Mouse (Mus musculus) erythroid progenitor cell, adult 5-6 weeks (primary cell): Measurements from ENCODE around the gene Macrod1. TPM values are rescaled to one million over a fixed set of nuclear protein-coding genes. Genes with fewer than 3 reads are reported as not detected.
"Not testable (repeated sequence)": the region's sequence is repeated elsewhere in the genome, so short reads cannot be mapped to it uniquely, and the experiment has no call there.

ENCODE experiments used
- ATAC-seq: replicated peaks from 2 replicates; pipeline ENCODE4 v1.8.0; 2016; ENCODE audit warnings: moderate number of reproducible peaks, mild to moderate bottlenecking, moderate TSS enrichment, inconsistent platforms; ENCODE audit not compliant: poor library complexity, low FRiP score, severe bottlenecking
- total RNA-seq, 2 experiments: library from RNA; stranded (forward) in 1 of 2; stranded (reverse) in 1 of 2; fragments of 150-400 nt in 1 of 2; fragments of 186-747, 209-891 nt in 1 of 2; gene quantifications; 2 replicates each; pipeline versions ENCODE4 v1.2.3 to v1.2.4; 2015 to 2017; ENCODE audit warnings: low replicate concordance in 2 of 2

The Macrod1 gene
- total RNA-seq (2015; ENCODE audit: low replicate concordance) (not detected in 2 replicates), total RNA-seq (2017; ENCODE audit: low replicate concordance) (0.53 and 1.2 TPM in 2 replicates)

DNA sequence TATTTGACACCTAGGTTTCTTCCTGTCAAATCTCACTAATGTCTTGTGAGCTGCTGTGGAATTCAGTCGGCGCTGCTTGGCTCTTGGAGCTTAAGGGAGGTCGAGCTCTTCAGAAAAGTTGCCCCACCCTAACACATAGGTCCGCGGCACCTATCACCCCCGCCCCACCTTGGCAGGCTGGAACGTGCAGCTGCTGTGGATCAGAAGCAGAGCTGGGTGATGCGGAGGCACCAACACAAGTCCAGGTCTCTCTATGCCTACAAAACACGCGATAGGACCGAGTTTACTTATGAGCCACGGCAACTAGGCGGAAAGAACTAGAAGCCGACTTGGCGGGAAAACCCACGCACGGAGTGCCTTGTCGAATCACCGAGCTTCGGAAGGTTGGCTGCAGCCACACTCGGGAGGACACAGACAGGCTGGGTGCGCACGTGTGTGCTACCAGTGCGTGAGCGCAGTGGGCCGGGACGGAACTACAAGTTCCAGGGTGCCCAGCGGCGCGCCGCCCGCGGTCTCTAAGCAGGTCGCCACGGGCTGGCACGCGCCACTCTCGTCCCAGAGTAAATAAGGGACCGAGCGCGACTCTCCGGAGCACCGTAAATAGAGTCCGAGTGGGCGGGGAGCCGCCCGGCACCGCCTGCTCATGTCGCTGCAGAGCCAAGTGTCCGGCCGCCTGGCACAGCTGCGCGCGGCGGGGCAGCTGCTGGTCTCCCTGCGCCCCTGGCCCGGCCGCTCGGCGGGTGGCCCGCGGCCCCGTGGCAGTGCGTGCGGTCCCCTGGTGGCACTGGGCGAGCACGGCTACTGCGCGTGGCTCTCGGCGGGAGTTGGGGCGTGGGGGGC is at the start of gene Macrod1:
Gene Macrod1 (plus strand): TSS at position 563 of the 840 bp plus-strand sequence.
- peak; percentile 71 for ATAC-seq

GRCm38 (mm10) chr19:7006892-7007593 is 49.6 kb upstream of the Macrod1 start:
- ATAC-seq: no peak

DNA sequence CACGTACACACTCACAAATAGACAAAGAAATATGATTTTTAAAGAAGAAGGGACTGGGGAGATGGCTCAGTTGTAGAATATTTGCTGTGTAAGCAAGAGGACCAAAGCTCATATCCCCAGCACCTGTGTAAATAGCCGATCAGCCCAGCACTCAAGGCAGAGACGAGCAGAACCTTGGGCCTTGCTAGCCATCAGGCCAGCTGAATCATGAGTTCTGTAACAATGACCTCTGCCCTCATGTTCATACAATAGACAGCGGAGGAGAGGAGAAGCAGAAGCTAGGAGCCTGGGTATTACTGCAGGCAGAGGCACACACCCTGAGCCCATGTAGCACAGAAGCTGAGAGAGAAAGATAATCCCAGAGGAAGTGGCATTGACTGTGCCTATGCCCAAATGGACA is 44.2 kb upstream of the Macrod1 start:
- no peak for ATAC-seq

- ATAC-seq: no peak
Observed at GRCm38 (mm10) chr19:7013984-7014383, 42.6 kb upstream of the Macrod1 start.

DNA sequence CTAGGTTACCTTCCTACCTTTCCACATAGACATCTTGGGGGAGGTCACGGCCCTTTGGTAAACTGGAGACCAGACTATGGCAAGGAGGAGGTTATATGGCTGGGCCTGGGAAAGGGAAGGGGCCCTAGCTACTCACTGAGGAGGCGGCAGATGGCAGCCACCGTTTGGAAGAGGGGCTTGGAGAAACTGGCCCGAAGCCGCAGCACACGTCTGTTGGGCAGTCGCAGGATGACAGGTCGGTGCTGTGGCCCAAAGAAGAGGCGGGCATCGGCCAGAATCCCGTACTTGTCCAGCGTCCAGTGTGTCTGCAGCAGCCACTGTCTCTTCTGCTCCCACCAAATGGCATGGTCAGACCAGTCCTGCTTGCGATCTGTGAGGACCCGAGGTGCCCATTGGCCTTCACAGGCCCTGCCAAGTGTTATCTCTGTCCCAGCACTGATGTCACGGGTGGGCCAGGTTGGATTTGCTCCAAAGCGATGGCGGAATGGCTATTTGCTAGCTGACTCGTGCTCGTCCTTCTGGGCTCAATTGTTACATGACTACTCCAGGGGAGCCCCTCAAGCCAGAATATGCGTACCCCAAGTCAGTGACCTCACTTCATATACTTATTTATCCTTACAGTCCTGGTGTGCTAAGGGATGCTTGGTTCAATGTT is 42.0 kb upstream of the Macrod1 start:
- ATAC-seq: no peak

DNA sequence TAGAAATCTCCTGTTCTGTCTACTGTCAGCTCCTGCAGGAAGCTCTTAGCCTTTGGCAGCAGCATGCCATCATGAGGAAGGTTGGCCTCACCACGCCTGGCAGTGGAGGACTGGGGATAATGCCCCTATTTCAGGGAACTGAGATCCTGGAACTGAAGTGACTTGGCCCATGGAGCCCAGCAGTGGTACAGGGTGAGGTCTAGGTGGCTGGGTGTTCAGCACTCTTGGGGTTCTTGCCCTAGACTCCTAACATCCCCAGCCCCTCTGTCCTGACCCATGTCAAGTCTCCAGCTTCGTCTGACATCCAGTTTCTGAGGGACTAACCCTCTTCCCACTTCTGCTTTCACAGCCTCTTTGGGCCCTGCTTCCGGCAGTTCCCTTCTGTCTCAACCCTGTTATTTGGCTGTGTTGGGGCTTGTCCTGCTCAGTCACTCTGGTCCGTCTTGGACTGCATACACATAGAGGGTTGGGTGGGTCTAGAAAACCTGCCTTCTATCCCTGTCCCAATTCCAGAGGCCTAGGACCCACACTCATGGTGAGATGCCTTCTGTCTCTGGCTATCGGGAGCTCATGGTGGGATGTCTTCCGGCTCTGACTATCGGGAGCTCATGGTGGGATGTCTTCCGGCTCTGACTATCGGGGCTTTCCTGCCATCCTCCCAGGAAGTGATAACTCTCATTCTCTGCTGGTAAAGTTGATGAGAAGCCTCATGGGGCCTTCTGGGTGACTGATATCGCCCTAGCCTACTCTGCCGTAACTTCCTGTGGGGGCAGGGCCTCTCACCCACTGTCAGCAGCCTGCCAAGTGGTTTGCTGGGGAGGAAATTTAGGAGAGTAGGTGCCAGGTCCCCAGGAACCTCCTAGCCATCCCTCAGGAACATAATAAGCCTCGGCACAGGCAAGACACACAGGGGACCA is 38.8 kb upstream of the Macrod1 start:
- ATAC-seq: peak; percentile 84

GRCm38 (mm10) chr19:7018546-7018945 is 38.1 kb upstream of the Macrod1 start:
- peak; percentile 26 for ATAC-seq

GRCm38 (mm10) chr19:7019191-7019590 is 37.4 kb upstream of the Macrod1 start, which contains the start of gene Fermt3:
Gene Fermt3, minus strand, starts transcription at chr19:7019469.
- ATAC-seq: peak; percentile 83

DNA sequence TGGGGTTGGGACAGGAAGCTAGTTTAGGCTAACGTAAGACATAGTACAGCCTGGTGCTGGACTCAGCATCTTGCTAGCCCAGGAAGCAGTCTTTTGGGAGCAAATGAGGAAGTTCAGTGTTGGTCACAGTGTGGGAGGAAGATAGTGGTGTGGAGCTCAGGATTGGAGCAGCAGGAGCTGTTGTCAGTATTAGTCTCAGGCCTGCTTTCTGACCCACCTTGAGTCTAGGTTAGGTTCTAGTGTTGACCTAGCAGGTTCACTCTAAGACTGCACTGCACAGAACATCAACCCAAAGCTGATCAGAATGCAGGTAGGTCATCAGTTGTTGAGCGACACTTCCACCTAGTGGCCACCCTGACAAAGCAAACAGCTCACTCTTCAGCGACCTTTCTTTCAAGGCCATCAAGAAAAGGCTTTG is 36.4 kb upstream of the Macrod1 start:
- ATAC-seq: peak; percentile 59; the same call in 1 of the 2 replicates

DNA sequence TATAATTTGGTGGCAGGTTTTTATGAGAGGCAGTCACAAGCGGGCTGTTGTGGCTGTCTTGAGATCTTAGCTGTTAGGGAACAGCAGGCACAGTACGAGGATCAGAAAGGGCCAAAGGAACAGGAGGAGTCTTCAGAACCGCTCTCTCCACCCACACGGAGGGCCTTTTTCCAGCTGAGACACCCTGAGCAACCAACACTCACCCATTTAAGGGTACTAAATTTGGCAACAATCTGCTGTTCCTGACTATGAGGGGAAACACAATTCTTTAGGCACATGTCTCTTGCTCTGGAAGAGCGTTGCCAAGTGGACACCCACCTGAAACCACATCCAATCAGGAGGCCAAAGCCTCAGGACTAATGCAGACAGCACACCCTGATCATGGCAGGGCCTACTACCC is 27.1 kb upstream of the Macrod1 start:
- no peak for ATAC-seq

DNA sequence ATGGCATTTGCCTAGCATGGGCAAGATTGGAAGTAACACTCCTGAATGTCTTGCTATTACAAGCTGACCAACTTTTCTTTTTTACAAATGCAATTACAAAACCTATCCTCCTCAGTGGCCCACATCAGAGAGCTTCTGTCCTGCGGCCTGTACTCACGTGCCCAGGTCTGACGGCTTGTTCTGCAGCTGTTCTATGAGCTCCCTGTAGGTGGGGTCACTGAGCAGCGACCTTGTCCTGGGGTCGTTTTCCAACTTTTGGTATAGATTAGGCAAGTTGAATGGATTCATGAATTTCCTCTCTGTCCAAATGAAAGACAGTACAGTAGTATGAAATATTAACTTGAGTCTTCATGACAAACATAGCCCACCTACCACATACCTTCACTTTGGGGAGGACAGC is 22.6 kb upstream of the Macrod1 start:
- no peak for ATAC-seq

DNA sequence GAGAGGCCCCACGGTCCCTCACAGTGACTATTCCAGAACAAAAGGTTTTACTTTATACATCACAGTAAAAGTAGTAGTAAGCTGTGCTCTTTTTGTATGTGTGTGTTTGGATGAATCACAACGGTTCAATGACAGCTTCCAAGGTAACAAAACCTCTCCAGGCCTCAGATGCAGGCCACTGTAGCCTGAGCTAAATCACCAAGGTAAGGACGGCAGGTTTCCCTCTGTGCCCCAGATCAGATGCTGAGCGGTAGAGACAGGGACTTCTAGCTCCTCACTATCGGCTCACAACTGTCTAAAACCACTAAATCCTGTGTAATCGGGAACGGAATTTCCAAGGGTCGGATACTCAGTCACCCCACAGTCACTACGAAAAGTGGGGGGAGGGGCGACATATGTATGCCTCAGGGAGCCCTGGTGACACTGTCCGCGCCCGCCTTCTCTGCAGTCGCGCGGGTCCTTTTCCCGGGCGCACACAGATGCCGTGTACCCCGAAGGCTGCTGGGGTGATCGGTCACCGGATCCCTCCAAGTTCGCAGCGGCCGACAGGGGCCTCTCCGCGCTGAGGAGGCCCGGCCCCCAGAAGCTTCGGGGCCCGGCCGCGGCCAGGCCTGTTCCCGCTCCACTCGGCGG is 17.4 kb upstream of the Macrod1 start:
- ATAC-seq: 0 out of 2 replicates have a peak, but pooled peaks have one; percentile 15

- peak; percentile 92 for ATAC-seq
Observed at GRCm38 (mm10) chr19:7039841-7040636, 16.6 kb upstream of the Macrod1 start, which contains the start of gene Stip1. Gene Stip1, minus strand, starts transcription at chr19:7039967.

GRCm38 (mm10) chr19:7040637-7041130 is 15.9 kb upstream of the Macrod1 start:
- ATAC-seq: peak; percentile 33

GRCm38 (mm10) chr19:7041171-7041570 is 15.4 kb upstream of the Macrod1 start:
- ATAC-seq: no peak

DNA sequence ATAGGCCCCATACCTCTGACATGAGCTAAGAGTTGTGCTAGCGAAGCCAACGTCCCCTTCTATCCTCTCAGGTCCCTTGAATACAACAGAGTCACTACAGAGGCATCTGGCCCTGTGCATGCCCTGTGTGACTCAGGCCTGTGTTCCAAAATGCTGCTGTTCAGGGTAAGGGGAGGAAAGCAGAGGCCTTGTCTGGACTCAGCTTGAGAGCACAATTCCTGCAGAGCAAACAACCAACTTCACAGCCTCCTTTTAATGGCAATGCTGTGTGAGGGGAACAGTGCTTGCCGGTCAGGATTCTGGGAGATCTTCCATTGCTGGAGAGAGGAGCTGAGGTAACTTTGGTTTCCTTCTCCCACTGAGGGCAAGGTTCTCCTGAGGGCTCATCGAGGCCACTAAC is 12.3 kb upstream of the Macrod1 start:
- ATAC-seq: no peak

DNA sequence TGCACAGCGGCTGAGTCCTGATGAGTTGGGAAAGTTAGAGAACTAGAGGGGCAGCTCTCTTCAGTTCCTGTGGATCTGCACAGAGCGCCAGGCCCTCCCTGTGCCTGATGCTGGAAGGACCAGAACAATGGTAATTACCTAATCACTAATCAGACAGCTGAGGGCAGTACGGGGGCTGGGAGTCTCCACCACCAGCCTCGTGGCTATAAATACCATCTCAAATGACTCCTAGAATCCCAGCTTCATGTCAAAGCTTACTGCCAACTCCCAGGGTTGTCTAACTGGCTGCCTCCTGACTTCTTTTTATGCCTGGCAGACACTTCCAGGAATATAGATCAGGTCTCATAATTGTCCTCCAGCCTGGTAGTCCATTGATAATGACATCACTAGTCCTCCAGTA is 11.9 kb upstream of the Macrod1 start:
- ATAC-seq: no peak

DNA sequence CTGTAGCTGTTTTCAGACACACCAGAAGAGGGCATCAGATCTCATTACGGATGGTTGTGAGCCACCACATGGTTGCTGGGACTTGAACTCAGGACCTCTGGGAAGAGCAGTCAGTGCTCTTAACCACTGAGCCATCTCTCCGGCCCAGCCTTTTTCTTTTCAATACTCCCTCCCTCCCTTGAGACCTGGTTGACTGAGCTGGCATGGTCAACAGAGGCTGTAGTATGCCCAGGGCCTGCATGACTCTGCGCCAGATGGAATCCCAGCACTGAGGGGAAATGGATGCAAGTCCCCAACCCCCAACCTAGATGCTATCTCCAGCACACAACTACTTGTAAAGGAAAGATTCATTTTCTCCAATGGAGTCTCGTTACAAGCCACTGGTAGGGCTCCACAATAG is 3.2 kb upstream of the Macrod1 start:
- not testable (repeated sequence) for ATAC-seq
